Mouse (Mus musculus): ENCODE results near the gene Psrc1. TPM values are rescaled to one million over a fixed set of nuclear protein-coding genes. Genes with fewer than 3 reads are reported as not detected.

Psrc1 gene
- polyA plus RNA-seq, 1 experiment from 2014 or later, result 102 TPM

GRCm38 (mm10) chr3:108398281-108398680 is 14.6 kb downstream of the Psrc1 start:
- peaks cover 25% of the 10 kb centered on the region for H3K36me3 ChIP-seq (ENCODE audit: control insufficient read depth, insufficient read depth, low read length)
- no peak for ATAC-seq (replicated peaks; ENCODE audit: low FRiP score)
- WGBS, result 92% methylated on average over 9 of the region's 9 CpGs

DNA sequence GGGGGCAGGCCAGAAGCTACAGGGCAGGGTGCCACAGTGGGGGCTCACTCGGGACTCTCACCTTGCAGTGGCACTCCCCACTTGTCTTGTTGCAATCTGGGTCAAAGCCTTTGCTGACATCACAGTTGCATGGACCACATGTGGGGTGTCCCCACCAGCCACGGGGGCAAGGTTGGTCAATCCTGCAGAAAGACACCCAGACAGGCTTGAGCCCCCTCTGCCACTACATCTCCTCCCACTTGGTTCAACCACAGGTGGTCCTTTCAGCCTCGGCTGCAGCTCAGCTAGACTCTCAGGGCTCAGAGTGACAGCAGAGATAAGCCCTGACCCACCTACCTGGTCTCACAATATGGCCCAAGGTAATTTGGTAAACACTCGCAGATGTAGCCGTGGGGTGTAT is 16.8 kb downstream of the Psrc1 start:
- ATAC-seq (replicated peaks; ENCODE audit: low FRiP score), result no peak
- Histone ChIP-seq H3K27ac (ENCODE audit: low read depth, low read length) (no peak overlapping the region), H3K9me3 (ENCODE audit: control insufficient read depth, low read length) (no peaks in the 10 kb centered on the region), H3K9ac (ENCODE audit: low read length) (no peak overlapping the region), H3K27me3 (ENCODE audit: control insufficient read depth, insufficient read depth, low read length) (no peaks in the 10 kb centered on the region), H3K36me3 (ENCODE audit: control insufficient read depth, insufficient read depth, low read length) (peaks cover 23% of the 10 kb centered on the region), H3K4me3 (ENCODE audit: low read depth, low read length) (no peak overlapping the region), H3K4me2 (ENCODE audit: low read depth, low read length, severe bottlenecking) (no peak overlapping the region), H3K4me1 (replicated peaks; ENCODE audit: control insufficient read depth, insufficient read depth, low read length) (peaks cover 6% of the 10 kb centered on the region; the same call in 1 of the 2 replicates)
- WGBS, result 88% methylated on average over 5 of the region's 5 CpGs
- peak; percentile 49 for DNase-seq (ENCODE audit: low spot score)

More at GRCm38 (mm10) chr3:108398281-108398680, 14.6 kb downstream of the Psrc1 start:
- no peak overlapping the region for H3K9ac ChIP-seq (ENCODE audit: low read length)
- no peak overlapping the region for H3K4me3 ChIP-seq (ENCODE audit: low read depth, low read length)
- no peaks in the 10 kb centered on the region for H3K9me3 ChIP-seq (ENCODE audit: control insufficient read depth, low read length)
- no peaks in the 10 kb centered on the region for H3K27me3 ChIP-seq (ENCODE audit: control insufficient read depth, insufficient read depth, low read length)
- H3K27ac ChIP-seq (ENCODE audit: low read depth, low read length), result no peak overlapping the region
- no peak overlapping the region for H3K4me2 ChIP-seq (ENCODE audit: low read depth, low read length, severe bottlenecking)
- no peak for DNase-seq (ENCODE audit: low spot score)
- no peaks in the 10 kb centered on the region for H3K4me1 ChIP-seq (replicated peaks; ENCODE audit: control insufficient read depth, insufficient read depth, low read length)

DNA sequence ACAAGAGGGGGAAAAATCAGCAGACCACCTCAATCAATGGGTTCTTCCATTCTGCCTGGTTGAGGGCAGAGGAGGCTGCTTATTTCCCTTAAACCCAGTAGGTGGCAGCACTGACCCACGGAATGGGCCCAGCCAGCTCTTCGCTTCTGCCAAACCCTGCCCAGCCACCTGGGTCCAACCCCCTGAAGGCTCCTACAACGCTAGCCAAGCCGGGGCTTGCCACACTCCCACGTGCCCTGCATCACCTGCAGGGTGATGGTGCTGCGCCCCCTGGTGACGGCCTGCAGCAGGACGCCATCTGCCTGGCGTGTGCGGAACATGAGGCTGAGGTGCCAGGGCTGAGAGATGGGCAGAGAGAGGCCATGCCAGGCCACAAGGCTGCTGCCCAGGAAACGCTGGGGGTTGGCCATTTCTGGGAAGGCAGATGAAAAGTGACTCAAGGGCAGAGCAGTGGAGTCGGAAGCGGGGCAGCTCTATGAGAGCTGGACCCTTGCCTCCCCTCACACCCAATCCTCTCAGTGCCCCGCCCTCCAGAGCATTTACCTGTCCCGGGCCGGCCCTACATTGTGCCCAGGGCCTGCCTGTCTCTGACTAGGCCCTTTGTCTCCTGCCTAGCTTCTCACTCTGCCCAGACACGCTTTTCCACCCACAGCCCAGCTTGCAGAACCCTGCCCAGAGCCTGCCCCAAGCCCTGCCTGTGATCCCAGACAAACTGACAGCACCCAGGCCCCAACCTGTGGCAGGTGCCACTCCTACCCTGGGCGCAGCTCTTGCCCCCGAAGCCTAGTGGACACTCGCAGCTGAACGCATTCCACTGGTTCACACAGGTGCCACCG is 18.3 kb downstream of the Psrc1 start:
- no peak overlapping the region for H3K4me2 ChIP-seq (ENCODE audit: low read depth, low read length, severe bottlenecking)

GRCm38 (mm10) chr3:108402528-108402920 is 18.9 kb downstream of the Psrc1 start:
- H3K27me3 ChIP-seq (ENCODE audit: control insufficient read depth, insufficient read depth, low read length), result no peaks in the 10 kb centered on the region
- peaks cover 21% of the 10 kb centered on the region; the same call in 1 of the 2 replicates for H3K36me3 ChIP-seq (ENCODE audit: control insufficient read depth, insufficient read depth, low read length)
- no peak overlapping the region for H3K9ac ChIP-seq (ENCODE audit: low read length)
- WGBS, result 87% methylated on average over 15 of the region's 15 CpGs
- H3K4me3 ChIP-seq (ENCODE audit: low read depth, low read length), result no peak overlapping the region
- H3K9me3 ChIP-seq (ENCODE audit: control insufficient read depth, low read length), result no peaks in the 10 kb centered on the region
- no peak for DNase-seq (ENCODE audit: low spot score)
- H3K27ac ChIP-seq (ENCODE audit: low read depth, low read length), result no peak overlapping the region
- H3K4me2 ChIP-seq (ENCODE audit: low read depth, low read length, severe bottlenecking), result no peak overlapping the region
- peaks cover 15% of the 10 kb centered on the region for H3K4me1 ChIP-seq (replicated peaks; ENCODE audit: control insufficient read depth, insufficient read depth, low read length)
- ATAC-seq (replicated peaks; ENCODE audit: low FRiP score), result no peak

More for the DNA sequence above, 18.3 kb downstream of the Psrc1 start:
- WGBS, result 41% methylated on average over 22 of the region's 22 CpGs
- H3K27ac ChIP-seq (ENCODE audit: low read depth, low read length), result no peak overlapping the region
- no peak overlapping the region for H3K4me3 ChIP-seq (ENCODE audit: low read depth, low read length)
- H3K27me3 ChIP-seq (ENCODE audit: control insufficient read depth, insufficient read depth, low read length), result no peaks in the 10 kb centered on the region
- peak; percentile 93 for DNase-seq (ENCODE audit: low spot score)
- peak; percentile 88 for ATAC-seq (replicated peaks; ENCODE audit: low FRiP score)
- H3K36me3 ChIP-seq (ENCODE audit: control insufficient read depth, insufficient read depth, low read length), result peaks cover 23% of the 10 kb centered on the region; the same call in 1 of the 2 replicates
- H3K4me1 ChIP-seq (replicated peaks; ENCODE audit: control insufficient read depth, insufficient read depth, low read length), result peaks cover 15% of the 10 kb centered on the region
- no peak overlapping the region; the same call in 1 of the 2 replicates for H3K9ac ChIP-seq (ENCODE audit: low read length)
- no peaks in the 10 kb centered on the region for H3K9me3 ChIP-seq (ENCODE audit: control insufficient read depth, low read length)

- Histone ChIP-seq H3K9me3 (ENCODE audit: control insufficient read depth, low read length) (no peaks in the 10 kb centered on the region), H3K27me3 (ENCODE audit: control insufficient read depth, insufficient read depth, low read length) (no peaks in the 10 kb centered on the region), H3K4me1 (replicated peaks; ENCODE audit: control insufficient read depth, insufficient read depth, low read length) (peaks cover 22% of the 10 kb centered on the region), H3K4me3 (ENCODE audit: low read depth, low read length) (no peak overlapping the region), H3K9ac (ENCODE audit: low read length) (peak overlapping the region; percentile 30; the same call in 1 of the 2 replicates), H3K36me3 (ENCODE audit: control insufficient read depth, insufficient read depth, low read length) (peaks cover 10% of the 10 kb centered on the region; the same call in 1 of the 2 replicates), H3K4me2 (ENCODE audit: low read depth, low read length, severe bottlenecking) (peak overlapping the region; percentile 1), H3K27ac (ENCODE audit: low read depth, low read length) (peak overlapping the region; percentile 65)
- WGBS, result 26% methylated on average over 14 of the region's 14 CpGs
- DNase-seq (ENCODE audit: low spot score), result peak; percentile 69
- peak; percentile 28 for ATAC-seq (replicated peaks; ENCODE audit: low FRiP score)
These were observed 22.1 kb downstream of the Psrc1 start for GRCm38 (mm10) chr3:108405536-108406305.

DNA sequence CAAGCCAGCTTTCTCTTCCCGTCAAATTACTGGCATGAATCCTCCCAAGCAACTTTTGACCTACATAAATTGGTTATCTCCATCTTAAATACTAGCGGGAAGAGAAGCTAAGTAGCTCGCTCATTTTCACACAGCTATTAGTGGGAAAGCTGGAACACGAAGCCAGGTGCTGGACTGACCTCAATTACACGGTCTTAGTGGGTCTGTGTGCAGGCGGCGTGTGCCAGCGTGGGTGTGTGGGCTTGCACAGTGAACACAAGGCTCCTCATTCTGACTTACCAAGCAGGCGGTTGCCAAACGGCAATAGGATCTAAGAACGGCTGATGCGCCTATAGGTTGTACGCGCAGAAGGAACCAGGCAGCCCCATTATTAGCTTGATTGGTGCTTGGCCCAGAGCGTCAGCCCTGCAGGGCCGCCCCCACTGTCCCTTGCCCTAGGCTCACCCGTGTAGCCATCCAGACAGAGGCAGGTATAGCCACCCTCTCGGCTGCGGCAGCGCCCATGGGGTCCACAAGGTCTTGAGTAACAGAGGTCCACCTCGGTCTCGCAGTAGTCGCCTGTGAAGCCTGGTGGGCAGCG is 22.8 kb downstream of the Psrc1 start:
- ATAC-seq (replicated peaks; ENCODE audit: low FRiP score), result no peak
- Histone ChIP-seq H3K9ac (ENCODE audit: low read length) (no peak overlapping the region), H3K4me1 (replicated peaks; ENCODE audit: control insufficient read depth, insufficient read depth, low read length) (peaks cover 29% of the 10 kb centered on the region), H3K36me3 (ENCODE audit: control insufficient read depth, insufficient read depth, low read length) (peaks cover 10% of the 10 kb centered on the region; the same call in 1 of the 2 replicates), H3K9me3 (ENCODE audit: control insufficient read depth, low read length) (no peaks in the 10 kb centered on the region), H3K4me3 (ENCODE audit: low read depth, low read length) (no peak overlapping the region), H3K4me2 (ENCODE audit: low read depth, low read length, severe bottlenecking) (no peak overlapping the region), H3K27ac (ENCODE audit: low read depth, low read length) (peak overlapping the region; percentile 65), H3K27me3 (ENCODE audit: control insufficient read depth, insufficient read depth, low read length) (no peaks in the 10 kb centered on the region)
- DNase-seq (ENCODE audit: low spot score), result peak; percentile 54
- 88% methylated on average over 24 of the region's 24 CpGs for WGBS

DNA sequence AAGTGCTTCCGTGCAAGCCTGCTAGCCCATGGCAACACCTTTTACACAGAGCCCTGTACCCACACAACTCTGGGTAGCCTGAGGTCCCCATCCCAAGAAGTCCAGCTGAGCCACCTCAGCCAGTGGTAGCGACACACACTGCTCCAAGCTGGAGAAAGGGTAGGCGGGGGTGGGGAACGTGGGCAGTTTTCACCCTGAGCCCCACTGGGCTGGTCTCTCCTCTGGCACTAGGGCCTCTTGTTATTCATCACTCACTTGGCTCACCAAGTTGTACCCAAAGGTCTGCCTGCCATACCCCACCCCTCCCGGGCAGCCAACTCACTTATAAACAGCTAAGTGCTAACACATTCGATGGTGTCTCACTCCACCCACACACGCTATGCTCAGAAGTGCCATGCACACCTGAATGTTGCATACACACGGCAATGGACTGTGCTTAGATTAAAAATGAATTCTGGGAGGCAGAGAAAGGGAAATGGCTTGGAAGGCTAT is 24.9 kb downstream of the Psrc1 start:
- Histone ChIP-seq H3K4me1 (replicated peaks; ENCODE audit: control insufficient read depth, insufficient read depth, low read length) (peaks cover 38% of the 10 kb centered on the region), H3K4me3 (ENCODE audit: low read depth, low read length) (no peak overlapping the region), H3K9me3 (ENCODE audit: control insufficient read depth, low read length) (peaks cover 12% of the 10 kb centered on the region), H3K27me3 (ENCODE audit: control insufficient read depth, insufficient read depth, low read length) (no peaks in the 10 kb centered on the region), H3K4me2 (ENCODE audit: low read depth, low read length, severe bottlenecking) (no peak overlapping the region), H3K36me3 (ENCODE audit: control insufficient read depth, insufficient read depth, low read length) (peaks cover 27% of the 10 kb centered on the region), H3K27ac (ENCODE audit: low read depth, low read length) (0 out of 2 replicates have a peak overlapping the region, but pooled peaks have one; percentile 12), H3K9ac (ENCODE audit: low read length) (no peak overlapping the region)
- ATAC-seq (replicated peaks; ENCODE audit: low FRiP score) (no peak), DNase-seq (ENCODE audit: low spot score) (peak; percentile 51)
- WGBS, result 89% methylated on average over 8 of the region's 8 CpGs

GRCm38 (mm10) chr3:108409656-108410358 is 26.2 kb downstream of the Psrc1 start:
- DNase-seq (ENCODE audit: low spot score) (peak; percentile 55), ATAC-seq (replicated peaks; ENCODE audit: low FRiP score) (no peak)
- WGBS, result 39% methylated on average over 8 of the region's 8 CpGs
- Histone ChIP-seq H3K27ac (ENCODE audit: low read depth, low read length) (peak overlapping the region; percentile 90), H3K9me3 (ENCODE audit: control insufficient read depth, low read length) (peaks cover 22% of the 10 kb centered on the region), H3K4me2 (ENCODE audit: low read depth, low read length, severe bottlenecking) (peak overlapping the region; percentile 55), H3K36me3 (ENCODE audit: control insufficient read depth, insufficient read depth, low read length) (peaks cover 35% of the 10 kb centered on the region), H3K27me3 (ENCODE audit: control insufficient read depth, insufficient read depth, low read length) (no peaks in the 10 kb centered on the region), H3K4me3 (ENCODE audit: low read depth, low read length) (peak overlapping the region; percentile 24), H3K9ac (ENCODE audit: low read length) (peak overlapping the region; percentile 80), H3K4me1 (replicated peaks; ENCODE audit: control insufficient read depth, insufficient read depth, low read length) (peaks cover 38% of the 10 kb centered on the region)
